Mouse (Mus musculus): Measurements from ENCODE around the gene Ccdc96. TPM values are rescaled to one million over a fixed set of nuclear protein-coding genes. Genes with fewer than 3 reads are reported as not detected.

The Ccdc96 gene
- total and polyA plus RNA-seq, 2 experiments = not detected

DNA sequence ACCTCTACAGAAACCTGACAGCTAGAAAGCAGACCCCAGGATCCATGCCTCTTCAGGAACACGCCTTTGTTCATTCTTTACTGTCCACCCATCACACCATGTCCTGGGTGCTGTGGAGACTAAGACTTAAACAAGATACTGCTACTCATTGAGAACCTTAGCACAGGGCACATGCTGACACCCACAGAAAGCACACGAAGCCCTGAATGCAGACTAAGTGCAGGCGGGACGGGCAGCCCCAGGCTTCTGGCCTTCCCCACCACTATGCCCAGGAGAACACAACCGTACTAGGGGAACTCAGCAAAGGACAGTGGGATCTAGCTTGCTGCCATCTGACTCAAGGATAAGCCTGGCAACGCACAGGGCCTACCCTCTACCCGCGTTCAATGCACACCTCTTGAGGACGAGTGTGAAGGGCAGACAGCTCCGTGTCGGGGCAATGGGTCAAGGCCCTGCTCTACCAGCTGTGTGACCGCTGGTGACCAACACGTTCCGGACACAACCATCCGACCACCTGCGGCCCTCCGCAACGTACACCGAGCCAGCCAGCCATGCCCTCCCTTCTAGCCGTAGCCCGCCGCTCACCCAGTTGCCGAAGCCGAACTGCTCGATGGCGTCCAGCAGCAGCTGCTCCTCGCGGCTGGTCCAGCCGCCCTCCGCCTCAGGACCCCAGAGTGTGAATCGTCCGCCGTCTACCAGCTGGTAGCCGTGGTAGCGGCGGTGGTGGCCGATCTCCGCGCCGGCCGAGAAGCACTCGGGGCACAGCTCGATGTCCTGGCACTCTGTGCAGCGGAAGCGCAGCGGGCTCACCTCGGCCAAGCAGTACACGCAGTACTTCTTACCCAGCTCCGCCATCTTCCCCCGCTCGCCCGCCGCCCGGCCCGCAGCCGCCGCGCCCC is 936 bp upstream of the Ccdc96 start:
- Histone ChIP-seq H3K27ac (replicated peaks; ENCODE audit: insufficient read depth, low read depth, low read length) (peak overlapping the region; percentile 64), H3K27me3 (ENCODE audit: control insufficient read depth, insufficient read depth, low read length) (no peaks in the 10 kb centered on the region), H3K79me2 (ENCODE audit: control insufficient read depth, insufficient read depth, low read length) (peaks cover 37% of the 10 kb centered on the region), H3K4me1 (ENCODE audit: control insufficient read depth, insufficient read depth, low read length) (peaks cover 32% of the 10 kb centered on the region), H3K4me3 (ENCODE audit: insufficient read depth, low read depth, low read length) (peak overlapping the region; percentile 82), H3K36me3 (ENCODE audit: control insufficient read depth, insufficient read depth, low read length) (no peaks in the 10 kb centered on the region), H3K9ac (ENCODE audit: low read depth, low read length) (peak overlapping the region; percentile 96)
- peak; percentile 57 for DNase-seq (ENCODE audit: extremely low read depth, low read depth, low spot score)
- TF ChIP-seq CTCF (IDR thresholded peaks at IDR 0.05; ENCODE audit: low read depth, low read length) (no peak), POLR2A (IDR thresholded peaks at IDR 0.05; ENCODE audit: extremely low read depth, insufficient read depth, low read length) (no peak)
- WGBS = 5% methylated on average over 58 of the region's 58 CpGs

DNA sequence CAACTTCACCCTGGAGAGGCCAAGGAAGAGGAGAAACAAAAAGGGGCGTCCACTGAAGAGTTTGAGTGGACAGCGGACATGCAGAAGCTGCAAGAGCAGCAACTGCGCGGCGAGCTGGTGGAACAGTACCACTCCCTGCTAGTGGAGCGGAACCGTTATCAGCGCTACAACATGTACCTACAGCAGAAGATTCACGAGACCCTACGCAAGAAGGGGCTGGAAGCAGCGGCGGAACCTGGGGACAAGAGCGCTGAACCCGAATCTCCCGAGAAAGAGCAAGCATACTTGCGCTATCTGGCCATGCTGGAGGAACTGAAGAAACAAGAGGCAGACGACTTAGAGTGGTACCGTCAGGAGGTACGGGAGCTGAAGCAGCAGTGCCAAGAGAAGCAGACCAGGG is 918 bp downstream of the Ccdc96 start:
- Histone ChIP-seq H3K4me3 (ENCODE audit: insufficient read depth, low read depth, low read length) (no peak overlapping the region), H3K9ac (ENCODE audit: low read depth, low read length) (no peak overlapping the region), H3K79me2 (ENCODE audit: control insufficient read depth, insufficient read depth, low read length) (peaks cover 30% of the 10 kb centered on the region), H3K4me1 (ENCODE audit: control insufficient read depth, insufficient read depth, low read length) (peaks cover 16% of the 10 kb centered on the region), H3K27me3 (ENCODE audit: control insufficient read depth, insufficient read depth, low read length) (no peaks in the 10 kb centered on the region), H3K27ac (replicated peaks; ENCODE audit: insufficient read depth, low read depth, low read length) (no peak overlapping the region), H3K36me3 (ENCODE audit: control insufficient read depth, insufficient read depth, low read length) (no peaks in the 10 kb centered on the region)
- WGBS = 41% methylated on average over 19 of the region's 19 CpGs
- DNase-seq (ENCODE audit: extremely low read depth, low read depth, low spot score) = no peak
- TF ChIP-seq POLR2A (IDR thresholded peaks at IDR 0.05; ENCODE audit: extremely low read depth, insufficient read depth, low read length) = no peak
- TF ChIP-seq CTCF (IDR thresholded peaks at IDR 0.05; ENCODE audit: low read depth, low read length) = no peak

DNA sequence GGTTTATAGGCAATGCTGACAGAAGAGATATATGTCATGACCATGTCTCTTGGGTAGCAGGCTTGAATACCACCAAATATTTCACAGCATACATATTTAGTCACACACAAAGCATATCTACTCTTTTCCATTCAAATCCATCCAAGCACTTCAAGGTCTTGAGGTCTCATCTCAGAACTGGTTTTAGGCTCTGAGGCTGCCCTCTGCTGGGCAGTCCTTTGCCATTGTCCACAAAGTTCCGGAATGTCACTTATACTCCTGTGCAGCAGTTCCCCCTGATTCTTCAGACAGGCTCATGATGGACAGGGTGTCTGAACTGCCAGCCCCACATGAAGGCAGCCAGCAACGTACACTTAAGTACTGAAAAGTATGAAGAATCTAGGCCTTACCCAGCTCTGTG is 4.8 kb downstream of the Ccdc96 start:
- Histone ChIP-seq H3K79me2 (ENCODE audit: control insufficient read depth, insufficient read depth, low read length) (no peaks in the 10 kb centered on the region), H3K36me3 (ENCODE audit: control insufficient read depth, insufficient read depth, low read length) (peaks cover 10% of the 10 kb centered on the region; the same call in 1 of the 2 replicates), H3K4me3 (ENCODE audit: insufficient read depth, low read depth, low read length) (no peak overlapping the region), H3K4me1 (ENCODE audit: control insufficient read depth, insufficient read depth, low read length) (peaks cover 2% of the 10 kb centered on the region), H3K27ac (replicated peaks; ENCODE audit: insufficient read depth, low read depth, low read length) (no peak overlapping the region), H3K27me3 (ENCODE audit: control insufficient read depth, insufficient read depth, low read length) (no peaks in the 10 kb centered on the region), H3K9ac (ENCODE audit: low read depth, low read length) (no peak overlapping the region)
- peak; percentile 41 for DNase-seq (ENCODE audit: extremely low read depth, low read depth, low spot score)
- WGBS = 60% methylated on average over 2 of the region's 2 CpGs
- TF ChIP-seq CTCF (IDR thresholded peaks at IDR 0.05; ENCODE audit: low read depth, low read length) = peak; percentile 65
- no peak for TF ChIP-seq POLR2A (IDR thresholded peaks at IDR 0.05; ENCODE audit: extremely low read depth, insufficient read depth, low read length)

DNA sequence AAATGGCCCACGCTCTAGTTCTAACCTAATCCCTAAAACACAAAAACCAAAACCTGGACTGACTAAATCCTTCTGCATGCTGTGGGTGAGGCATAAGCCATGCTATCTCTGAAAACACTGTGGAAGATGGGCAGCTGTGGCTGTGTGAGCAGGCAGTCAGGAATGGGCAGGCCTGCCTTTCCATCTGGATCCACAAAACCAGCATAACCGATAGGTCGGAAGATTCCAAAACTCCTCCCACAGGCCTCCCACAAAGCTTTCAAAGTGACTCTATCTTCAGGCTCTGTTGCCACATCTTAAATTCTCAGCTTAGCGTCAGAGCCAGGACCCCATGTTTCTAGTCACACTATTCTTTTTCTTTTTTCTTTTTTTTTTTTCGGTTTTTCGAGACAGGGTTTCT is 9.5 kb downstream of the Ccdc96 start:
- H3K79me2 ChIP-seq (ENCODE audit: control insufficient read depth, insufficient read depth, low read length) = no peaks in the 10 kb centered on the region
- H3K9ac ChIP-seq (ENCODE audit: low read depth, low read length) = no peak overlapping the region
- H3K27me3 ChIP-seq (ENCODE audit: control insufficient read depth, insufficient read depth, low read length) = no peaks in the 10 kb centered on the region
- H3K36me3 ChIP-seq (ENCODE audit: control insufficient read depth, insufficient read depth, low read length) = peaks cover 27% of the 10 kb centered on the region
- no peak overlapping the region for H3K4me3 ChIP-seq (ENCODE audit: insufficient read depth, low read depth, low read length)
- no peak for DNase-seq (ENCODE audit: extremely low read depth, low read depth, low spot score)
- no peaks in the 10 kb centered on the region for H3K4me1 ChIP-seq (ENCODE audit: control insufficient read depth, insufficient read depth, low read length)
- TF ChIP-seq POLR2A (IDR thresholded peaks at IDR 0.05; ENCODE audit: extremely low read depth, insufficient read depth, low read length) (no peak), CTCF (IDR thresholded peaks at IDR 0.05; ENCODE audit: low read depth, low read length) (no peak)
- WGBS = 90% methylated on average over 6 of the region's 6 CpGs
- H3K27ac ChIP-seq (replicated peaks; ENCODE audit: insufficient read depth, low read depth, low read length) = no peak overlapping the region

DNA sequence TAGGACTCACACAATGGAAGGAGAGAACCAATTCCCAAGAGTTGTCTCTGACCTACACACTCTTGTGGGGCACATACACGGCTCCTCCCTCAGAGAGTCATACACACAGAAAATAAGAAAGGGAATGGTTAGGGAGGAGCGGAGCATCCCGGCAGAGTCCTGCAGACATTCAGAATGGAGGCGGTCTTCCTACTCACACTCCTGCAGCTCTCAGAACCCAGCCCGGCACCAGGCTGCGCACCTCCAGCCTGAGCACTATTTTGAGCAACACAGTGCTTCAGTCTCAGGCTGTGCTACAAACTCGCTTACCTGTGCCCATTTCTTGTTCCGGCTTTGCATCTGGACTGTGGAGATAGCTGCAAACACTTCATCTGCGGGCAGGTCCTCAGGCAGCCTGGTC is 10.3 kb downstream of the Ccdc96 start:
- peaks cover 28% of the 10 kb centered on the region for H3K36me3 ChIP-seq (ENCODE audit: control insufficient read depth, insufficient read depth, low read length)

DNA sequence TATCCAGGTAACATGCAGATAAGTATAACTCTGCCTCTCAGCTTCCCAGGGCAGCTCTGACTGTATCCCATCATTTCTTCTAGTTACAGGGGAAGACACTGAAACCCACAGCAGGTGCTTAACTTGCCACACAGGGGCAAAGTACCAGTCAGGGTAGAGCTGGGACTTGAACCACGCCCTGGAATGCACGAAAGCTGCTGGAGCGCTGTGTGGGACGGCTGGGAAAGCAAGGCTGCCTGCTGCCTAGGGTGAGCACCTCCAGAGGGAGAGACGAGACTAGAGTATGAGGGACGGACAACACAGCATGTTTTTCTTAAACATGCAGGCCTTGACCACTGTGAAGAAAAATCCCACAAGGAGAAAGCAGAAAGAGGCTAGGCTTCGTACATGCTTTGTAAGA is 20.8 kb downstream of the Ccdc96 start:
- no peak overlapping the region for H3K9ac ChIP-seq (ENCODE audit: low read depth, low read length)
- no peaks in the 10 kb centered on the region for H3K79me2 ChIP-seq (ENCODE audit: control insufficient read depth, insufficient read depth, low read length)
- H3K27ac ChIP-seq (replicated peaks; ENCODE audit: insufficient read depth, low read depth, low read length) = no peak overlapping the region
- no peaks in the 10 kb centered on the region for H3K4me1 ChIP-seq (ENCODE audit: control insufficient read depth, insufficient read depth, low read length)
- TF ChIP-seq CTCF (IDR thresholded peaks at IDR 0.05; ENCODE audit: low read depth, low read length) (no peak), POLR2A (IDR thresholded peaks at IDR 0.05; ENCODE audit: extremely low read depth, insufficient read depth, low read length) (no peak)
- H3K36me3 ChIP-seq (ENCODE audit: control insufficient read depth, insufficient read depth, low read length) = peaks cover 32% of the 10 kb centered on the region
- no peaks in the 10 kb centered on the region for H3K27me3 ChIP-seq (ENCODE audit: control insufficient read depth, insufficient read depth, low read length)
- no peak for DNase-seq (ENCODE audit: extremely low read depth, low read depth, low spot score)
- 96% methylated on average over 7 of the region's 7 CpGs for WGBS
- H3K4me3 ChIP-seq (ENCODE audit: insufficient read depth, low read depth, low read length) = no peak overlapping the region

More for the DNA sequence above, 10.3 kb downstream of the Ccdc96 start:
- no peak for DNase-seq (ENCODE audit: extremely low read depth, low read depth, low spot score)
- Histone ChIP-seq H3K4me3 (ENCODE audit: insufficient read depth, low read depth, low read length) (no peak overlapping the region), H3K27ac (replicated peaks; ENCODE audit: insufficient read depth, low read depth, low read length) (no peak overlapping the region), H3K9ac (ENCODE audit: low read depth, low read length) (no peak overlapping the region), H3K79me2 (ENCODE audit: control insufficient read depth, insufficient read depth, low read length) (no peaks in the 10 kb centered on the region), H3K4me1 (ENCODE audit: control insufficient read depth, insufficient read depth, low read length) (no peaks in the 10 kb centered on the region), H3K27me3 (ENCODE audit: control insufficient read depth, insufficient read depth, low read length) (no peaks in the 10 kb centered on the region)
- 95% methylated on average over 9 of the region's 9 CpGs for WGBS
- TF ChIP-seq CTCF (IDR thresholded peaks at IDR 0.05; ENCODE audit: low read depth, low read length) (no peak), POLR2A (IDR thresholded peaks at IDR 0.05; ENCODE audit: extremely low read depth, insufficient read depth, low read length) (no peak)

Data from liver, adult 2 months (tissue).